Mouse (Mus musculus) ZHBTc4 (cell line): ENCODE measurements around the gene Prp2.
"Not testable (repeated sequence)": the region's sequence is repeated elsewhere in the genome, so short reads cannot be mapped to it uniquely, and the experiment has no call there.

Source experiments
- DNase-seq: peaks from one replicate; pipeline ENCODE4 v3.0.0-alpha.2; 2011; ENCODE audit warnings: low read depth, low spot score

Gene Prp2

GRCm38 (mm10) chr6:132595613-132596012 lies at the start of gene Prp2:
Prp2 (plus strand) TSS chr6:132595913.
- not testable (repeated sequence) for DNase-seq

- DNase-seq: not testable (repeated sequence)
Observed at GRCm38 (mm10) chr6:132569509-132569908, 26.2 kb upstream of the Prp2 start, which contains the start of gene Prh1. Prh1 (plus strand) TSS chr6:132569809.

GRCm38 (mm10) chr6:132649399-132649798 lies 53.7 kb downstream of the Prp2 start:
- peak; percentile 48 for DNase-seq
